ENCODE assay signal across 8 mouse cellular contexts in the genomic region with DNA sequence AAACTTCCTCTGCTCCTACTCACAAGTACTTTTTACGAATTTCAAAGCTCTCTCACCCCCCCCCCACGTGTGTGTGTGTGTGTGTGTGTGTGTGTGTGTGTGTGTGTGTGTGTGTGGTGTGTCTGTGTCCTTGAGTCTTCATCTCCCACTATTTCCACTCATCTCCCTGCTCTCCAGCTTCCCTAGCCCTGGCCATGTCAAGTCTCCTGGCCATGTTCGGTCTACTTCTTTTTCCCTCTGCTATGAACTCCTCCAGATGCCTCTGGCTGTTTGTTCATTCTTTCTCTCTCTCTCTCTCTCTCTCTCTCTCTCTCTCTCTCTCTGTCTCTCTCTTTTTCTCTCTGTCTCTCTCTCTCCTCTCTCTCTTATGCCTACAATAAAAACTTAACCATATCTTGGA. TPM values are rescaled to one million over a fixed set of nuclear protein-coding genes. Genes with fewer than 3 reads are reported as not detected.
DNase-seq lines count a peak whose midpoint lies in the region; ATAC-seq and TF ChIP-seq lines count a peak whose summit lies in the region.

No protein-coding gene starts in this region.

- ATAC-seq in heart, embryonic 11.5 days (replicated peaks; ENCODE audit: insufficient number of reproducible peaks, low FRiP score, low TSS enrichment): peak; percentile 35; the same call in 1 of the 2 replicates
- no peak for ATAC-seq in limb, embryonic 12.5 days (ENCODE audit: insufficient number of reproducible peaks, insufficient read depth, low FRiP score, low TSS enrichment, low read depth)
- no peak for ATAC-seq in stomach, postnatal 0 days (ENCODE audit: low FRiP score, low TSS enrichment)

- no peaks in the 10 kb centered on the region for H3K27me3 ChIP-seq in heart, embryonic 11.5 days (ENCODE audit: control insufficient read depth, insufficient read depth, low read length)
- H3K27me3 ChIP-seq in limb, embryonic 12.5 days: no peaks in the 10 kb centered on the region
- H3K27me3 ChIP-seq in stomach, postnatal 0 days (ENCODE audit: control insufficient read depth, insufficient read depth, low read length): no peaks in the 10 kb centered on the region

- peak overlapping the region; percentile 68 for H3K4me2 ChIP-seq in heart, embryonic 11.5 days
- peak overlapping the region; percentile 33 for H3K4me2 ChIP-seq in limb, embryonic 12.5 days
- H3K4me2 ChIP-seq in stomach, postnatal 0 days (replicated peaks; ENCODE audit: low read depth): peak overlapping the region; percentile 58

- no peak for TF ChIP-seq EP300 in stomach, postnatal 0 days (optimal IDR thresholded peaks at IDR 0.05)

- H3K4me1 ChIP-seq in heart, embryonic 11.5 days (ENCODE audit: control insufficient read depth, insufficient read depth, low read length): peaks cover 27% of the 10 kb centered on the region
- peaks cover 16% of the 10 kb centered on the region for H3K4me1 ChIP-seq in limb, embryonic 12.5 days (replicated peaks)
- H3K4me1 ChIP-seq in stomach, postnatal 0 days (replicated peaks; ENCODE audit: control insufficient read depth, insufficient read depth): no peaks in the 10 kb centered on the region

- TF ChIP-seq CTCF in stomach, postnatal 0 days (IDR thresholded peaks at IDR 0.05; ENCODE audit: low read depth): no peak

- H3K27ac ChIP-seq in heart, embryonic 11.5 days (ENCODE audit: low read depth, low read length): peak overlapping the region; percentile 98
- H3K27ac ChIP-seq in limb, embryonic 12.5 days: no peak overlapping the region
- peak overlapping the region; percentile 69 for H3K27ac ChIP-seq in stomach, postnatal 0 days (replicated peaks)

- no peak for DNase-seq in heart, postnatal 25 days (ENCODE audit: low spot score)
- peak; percentile 15 for DNase-seq in thymus, postnatal 0 days (ENCODE audit: low spot score)
- no peak for DNase-seq in thymus, adult 18-20 months
- DNase-seq in stomach, postnatal 0 days (ENCODE audit: low spot score): no peak
- DNase-seq in spleen, postnatal 14 days (ENCODE audit: low spot score in 2 of 2): no peak
- no peak for DNase-seq in layer of hippocampus, postnatal 36 days

- intact Hi-C loops in heart, postnatal 25 days (cut with DNase I): no loop called here

- H3K9ac ChIP-seq in heart, embryonic 11.5 days (ENCODE audit: low read depth, low read length): peak overlapping the region; percentile 76
- no peak overlapping the region for H3K9ac ChIP-seq in limb, embryonic 12.5 days (replicated peaks)
- peak overlapping the region; percentile 27; the same call in 1 of the 2 replicates for H3K9ac ChIP-seq in stomach, postnatal 0 days (ENCODE audit: low read length)

- 0 out of 2 replicates have a peak, but pooled peaks cover 4% of the 10 kb centered on the region for H3K36me3 ChIP-seq in heart, embryonic 11.5 days (ENCODE audit: control insufficient read depth, insufficient read depth, low read length)
- no peaks in the 10 kb centered on the region for H3K36me3 ChIP-seq in limb, embryonic 12.5 days
- no peaks in the 10 kb centered on the region for H3K36me3 ChIP-seq in stomach, postnatal 0 days (ENCODE audit: control insufficient read depth, insufficient read depth, low read length)

- H3K9me3 ChIP-seq in heart, embryonic 11.5 days (replicated peaks; ENCODE audit: control insufficient read depth, low read length): no peaks in the 10 kb centered on the region
- no peaks in the 10 kb centered on the region for H3K9me3 ChIP-seq in limb, embryonic 12.5 days
- no peaks in the 10 kb centered on the region for H3K9me3 ChIP-seq in stomach, postnatal 0 days (ENCODE audit: control insufficient read depth, low read length)

- WGBS in heart, embryonic 11.5 days (ENCODE audit: insufficient replicate concordance): 15% methylated on average over 3 of the region's 3 CpGs
- WGBS in limb, embryonic 12.5 days: 41% methylated on average over 3 of the region's 3 CpGs
- 15% methylated on average over 3 of the region's 3 CpGs for WGBS in stomach, postnatal 0 days

- peak overlapping the region; percentile 42 for H3K4me3 ChIP-seq in heart, embryonic 11.5 days (ENCODE audit: low read depth, low read length)
- peak overlapping the region; percentile 17; the same call in 1 of the 2 replicates for H3K4me3 ChIP-seq in limb, embryonic 12.5 days (replicated peaks)
- peak overlapping the region; percentile 40 for H3K4me3 ChIP-seq in stomach, postnatal 0 days (ENCODE audit: low read depth, low read length)

RNA-seq across cellular contexts. Expression of gene Tfpi, which starts 0.4 kb away (rescaled TPM):
- polyA plus RNA-seq in heart, embryonic 11.5 days (2014; fragmentation: Nextera tagmentation; extraction: Ambion mirVana): 76.3 and 83.8 TPM in 2 replicates
- 10 to 100 TPM; 51.3 to 57.6 TPM for total RNA-seq in heart, postnatal 25 days (2021)
- polyA plus RNA-seq in thymus, postnatal 0 days (2015; fragmentation: Nextera tagmentation; extraction: Ambion mirVana): 25.1 and 25.7 TPM in 2 replicates
- polyA plus RNA-seq in limb, embryonic 12.5 days (2016; fragmentation: Nextera tagmentation; extraction: Ambion mirVana): 15.1 and 16.2 TPM in 2 replicates
- 22.8 and 23.4 TPM in 2 replicates for polyA plus RNA-seq in stomach, postnatal 0 days (2015; fragmentation: Nextera tagmentation; extraction: Ambion mirVana)
- 1 to 10 TPM; 3.3 to 3.7 TPM for total RNA-seq in layer of hippocampus, postnatal 36 days (2021)

RNA-seq across cellular contexts. Expression of gene Calcrl, which starts 50.9 kb away (rescaled TPM):
- 59.6 and 68.1 TPM in 2 replicates for polyA plus RNA-seq in heart, embryonic 11.5 days (2014; fragmentation: Nextera tagmentation; extraction: Ambion mirVana)
- 10 to 100 TPM; 32.3 to 41.2 TPM for total RNA-seq in heart, postnatal 25 days (2021)
- polyA plus RNA-seq in thymus, postnatal 0 days (2015; fragmentation: Nextera tagmentation; extraction: Ambion mirVana): 20.1 and 23.0 TPM in 2 replicates
- polyA plus RNA-seq in limb, embryonic 12.5 days (2016; fragmentation: Nextera tagmentation; extraction: Ambion mirVana): 12.7 and 12.9 TPM in 2 replicates
- 18.1 and 18.2 TPM in 2 replicates for polyA plus RNA-seq in stomach, postnatal 0 days (2015; fragmentation: Nextera tagmentation; extraction: Ambion mirVana)
- 1 to 10 TPM; 7.5 to 8.0 TPM for total RNA-seq in layer of hippocampus, postnatal 36 days (2021)
